Mouse (Mus musculus) embryonic facial prominence, embryonic 14.5 days (tissue): Measurements from ENCODE around the gene Aass. TPM values are rescaled to one million over a fixed set of nuclear protein-coding genes. Genes with fewer than 3 reads are reported as not detected.
"Not testable (repeated sequence)": the region's sequence is repeated elsewhere in the genome, so short reads cannot be mapped to it uniquely, and the experiment has no call there.

Source experiments
- ATAC-seq: fragments of 200-750 bp; cut with Nextera tagmentation; 2 replicates; pipeline ENCODE4 v1.8.0; 2017; ENCODE audit warnings: low read depth, moderate number of reproducible peaks, moderate TSS enrichment
- DNase-seq: peaks from one replicate; pipeline ENCODE4 v3.0.0-alpha.2; 2015; ENCODE audit warnings: low spot score
- H3K27ac ChIP-seq: fragments of 300-500 bp; sonication (generic); replicated peaks from 2 replicates; pipeline ENCODE4 v1.5.1; 2014; ENCODE audit warnings: low read depth, mild to moderate bottlenecking, low read length, moderate library complexity
- H3K27me3 ChIP-seq: fragments of 300-500 bp; sonication (generic); replicated peaks from 2 replicates; pipeline ENCODE4 v1.6.1; 2014; ENCODE audit warnings: low read length; ENCODE audit not compliant: control insufficient read depth, insufficient read depth
- H3K36me3 ChIP-seq: fragments of 300-500 bp; sonication (generic); 2 replicates; pipeline ENCODE4 v1.6.1; 2014; ENCODE audit warnings: low read length, mixed read lengths; ENCODE audit not compliant: control insufficient read depth, insufficient read depth
- H3K4me1 ChIP-seq: fragments of 300-500 bp; sonication (generic); 2 replicates; pipeline ENCODE4 v1.6.1; 2014; ENCODE audit warnings: antibody characterized with exemption, low read length; ENCODE audit not compliant: control insufficient read depth, insufficient read depth
- H3K4me2 ChIP-seq: fragments of 300-500 bp; sonication (generic); 2 replicates; pipeline ENCODE4 v1.6.1; 2014; ENCODE audit warnings: low read depth, mild to moderate bottlenecking, low read length, moderate library complexity, mixed read lengths
- H3K4me3 ChIP-seq: fragments of 300-500 bp; sonication (generic); 2 replicates; pipeline ENCODE4 v1.5.1; 2014; ENCODE audit warnings: low read depth, mild to moderate bottlenecking, low read length
- H3K9ac ChIP-seq: fragments of 300-500 bp; sonication (generic); 2 replicates; pipeline ENCODE4 v1.6.1; 2014; ENCODE audit warnings: low read depth, mild to moderate bottlenecking, low read length, moderate library complexity, mixed read lengths
- H3K9me3 ChIP-seq: fragments of 300-500 bp; sonication (generic); 2 replicates; pipeline ENCODE4 v1.6.1; 2016; ENCODE audit warnings: low read length; ENCODE audit not compliant: control insufficient read depth
- WGBS: fragments of 180-500 bp; shearing (Covaris S2); extraction: QIAGEN DNeasy Blood & Tissue Kit; methylation state at CpG from one replicate; pipeline ENCODE4 v1.1.7; 2014; 5-methylcytosine and 5-hydroxymethylcytosine counted together
- polyA plus RNA-seq: library from polyadenylated mRNA; unstranded; fragments of >200 nt; fragmentation: Nextera tagmentation; extraction: Ambion mirVana; gene quantifications from 2 replicates; pipeline ENCODE4 v1.2.1, GENCODE M21; 2014

Gene Aass
- polyA plus RNA-seq, 1 experiment from 2014 or later = 2.9 TPM

- Histone ChIP-seq H3K4me2 (no peak overlapping the region), H3K36me3 (no peaks in the 10 kb centered on the region), H3K4me1 (no peaks in the 10 kb centered on the region), H3K9me3 (no peaks in the 10 kb centered on the region), H3K9ac (no peak overlapping the region), H3K27me3 (no peaks in the 10 kb centered on the region), H3K4me3 (no peak overlapping the region), H3K27ac (no peak overlapping the region)
- WGBS = 74% methylated on average over 7 of the region's 7 CpGs
- no peak for ATAC-seq
- DNase-seq = no peak
These were observed 6.1 kb downstream of the Aass start for GRCm38 (mm10) chr6:23126706-23127105.

- Histone ChIP-seq H3K4me2 (no peak overlapping the region), H3K9me3 (no peaks in the 10 kb centered on the region), H3K27ac (no peak overlapping the region), H3K4me1 (no peaks in the 10 kb centered on the region), H3K27me3 (no peaks in the 10 kb centered on the region), H3K4me3 (no peak overlapping the region), H3K36me3 (no peaks in the 10 kb centered on the region), H3K9ac (no peak overlapping the region)
- no peak for DNase-seq
- ATAC-seq = no peak
- 69% methylated on average over 5 of the region's 5 CpGs for WGBS
These were observed 7.0 kb downstream of the Aass start for GRCm38 (mm10) chr6:23125831-23126230.

GRCm38 (mm10) chr6:23124823-23125222, 8.0 kb downstream of the Aass start:
- H3K4me3 ChIP-seq = no peak overlapping the region
- ATAC-seq = no peak
- no peak overlapping the region for H3K9ac ChIP-seq
- H3K36me3 ChIP-seq = no peaks in the 10 kb centered on the region
- no peak overlapping the region for H3K4me2 ChIP-seq
- H3K4me1 ChIP-seq = no peaks in the 10 kb centered on the region
- 82% methylated on average over 2 of the region's 2 CpGs for WGBS
- no peak overlapping the region for H3K27ac ChIP-seq
- H3K27me3 ChIP-seq = no peaks in the 10 kb centered on the region
- no peaks in the 10 kb centered on the region for H3K9me3 ChIP-seq
- DNase-seq = no peak

- H3K4me1 ChIP-seq = no peaks in the 10 kb centered on the region
- DNase-seq (no peak), ATAC-seq (no peak)
- H3K4me2 ChIP-seq = no peak overlapping the region
- no peaks in the 10 kb centered on the region for H3K9me3 ChIP-seq
- H3K9ac ChIP-seq = no peak overlapping the region
- no peak overlapping the region for H3K4me3 ChIP-seq
- H3K27me3 ChIP-seq = no peaks in the 10 kb centered on the region
- H3K27ac ChIP-seq = no peak overlapping the region
- WGBS = 30% methylated on average over 3 of the region's 3 CpGs
- no peaks in the 10 kb centered on the region for H3K36me3 ChIP-seq
These were observed 9.9 kb downstream of the Aass start for GRCm38 (mm10) chr6:23122934-23123333.

GRCm38 (mm10) chr6:23114781-23115180, 18.0 kb downstream of the Aass start:
- 74% methylated on average over 6 of the region's 6 CpGs for WGBS
- H3K9ac ChIP-seq = no peak overlapping the region
- H3K27me3 ChIP-seq = no peaks in the 10 kb centered on the region
- ATAC-seq (no peak), DNase-seq (no peak)
- H3K4me2 ChIP-seq = no peak overlapping the region
- no peaks in the 10 kb centered on the region for H3K36me3 ChIP-seq
- no peak overlapping the region for H3K27ac ChIP-seq
- H3K4me3 ChIP-seq = no peak overlapping the region
- no peaks in the 10 kb centered on the region for H3K9me3 ChIP-seq
- H3K4me1 ChIP-seq = no peaks in the 10 kb centered on the region

GRCm38 (mm10) chr6:23107069-23107468, 25.7 kb downstream of the Aass start:
- WGBS = 77% methylated on average over 4 of the region's 4 CpGs
- no peak for ATAC-seq

GRCm38 (mm10) chr6:23106373-23106772, 26.4 kb downstream of the Aass start:
- H3K4me1 ChIP-seq = no peaks in the 10 kb centered on the region
- ATAC-seq = no peak

More at GRCm38 (mm10) chr6:23107069-23107468, 25.7 kb downstream of the Aass start:
- Histone ChIP-seq H3K36me3 (no peaks in the 10 kb centered on the region), H3K4me1 (no peaks in the 10 kb centered on the region), H3K9ac (no peak overlapping the region), H3K4me3 (no peak overlapping the region), H3K4me2 (no peak overlapping the region), H3K27me3 (no peaks in the 10 kb centered on the region), H3K9me3 (no peaks in the 10 kb centered on the region), H3K27ac (no peak overlapping the region)
- peak; percentile 31 for DNase-seq

GRCm38 (mm10) chr6:23090346-23091055, 42.3 kb downstream of the Aass start:
- H3K4me2 ChIP-seq, H3K4me1 ChIP-seq, H3K4me3 ChIP-seq, H3K27me3 ChIP-seq, H3K27ac ChIP-seq, H3K36me3 ChIP-seq, H3K9ac ChIP-seq, H3K9me3 ChIP-seq, ATAC-seq, DNase-seq: not testable (repeated sequence)
- 91% methylated on average over 11 of the region's 11 CpGs for WGBS

More at GRCm38 (mm10) chr6:23106373-23106772, 26.4 kb downstream of the Aass start:
- Histone ChIP-seq H3K4me3 (no peak overlapping the region), H3K9ac (no peak overlapping the region), H3K9me3 (no peaks in the 10 kb centered on the region), H3K36me3 (no peaks in the 10 kb centered on the region), H3K27ac (no peak overlapping the region), H3K27me3 (no peaks in the 10 kb centered on the region), H3K4me2 (no peak overlapping the region)
- no peak for DNase-seq
- 51% methylated on average over 4 of the region's 4 CpGs for WGBS

GRCm38 (mm10) chr6:23089292-23089691, 43.5 kb downstream of the Aass start:
- DNase-seq, ATAC-seq, H3K4me3 ChIP-seq, H3K4me1 ChIP-seq, H3K27me3 ChIP-seq, H3K4me2 ChIP-seq, H3K9ac ChIP-seq, H3K27ac ChIP-seq, H3K36me3 ChIP-seq, H3K9me3 ChIP-seq: not testable (repeated sequence)
- 69% methylated on average over 4 of the region's 4 CpGs for WGBS
